Mouse (Mus musculus): ENCODE results near the gene H2-D1.

GRCm38 (mm10) chr17:35261651-35262050, 879 bp upstream of the H2-D1 start:
- TF ChIP-seq CTCF (conservative IDR thresholded peaks at IDR 0.05; ENCODE audit: insufficient read depth, insufficient read length, low read depth, low read length) (no peak), POLR2A (IDR thresholded peaks at IDR 0.05; ENCODE audit: low read depth, low read length) (no peak)
